ENCODE assay signal across 9 mouse cellular contexts in the genomic region with DNA sequence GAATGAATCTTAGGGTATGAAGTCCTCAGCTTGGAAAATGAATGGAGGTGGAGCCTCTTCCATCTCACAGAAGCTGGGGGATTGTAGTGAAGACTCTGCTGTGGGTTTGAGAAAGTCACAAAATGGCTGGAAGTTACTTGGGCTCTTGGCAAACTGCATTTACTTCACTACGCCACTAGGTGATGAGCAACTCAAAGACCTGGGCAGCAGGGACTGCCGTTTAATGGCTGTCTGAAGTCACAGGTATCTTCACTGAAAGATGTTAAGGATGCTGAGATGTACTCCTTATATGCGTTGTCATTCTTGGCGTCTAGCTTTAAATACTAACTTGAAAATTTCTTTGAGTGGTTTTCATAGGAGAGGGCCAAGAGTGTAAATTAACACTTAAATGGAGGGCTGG. TPM values are rescaled to one million over a fixed set of nuclear protein-coding genes. Genes with fewer than 3 reads are reported as not detected.
DNase-seq lines count a peak whose midpoint lies in the region; ATAC-seq and TF ChIP-seq lines count a peak whose summit lies in the region.
"Had no signal": no experiment of that assay in that cellular context is flagged by ENCODE, and none has a peak within 500 bp of the region (broad histone marks: within the 10 kb centered on the region; RNA-seq: fewer than 3 reads in every experiment).

No protein-coding gene starts in this region.

- ATAC-seq in frontal cortex, adult (ENCODE audit: low TSS enrichment), result peak; percentile 64; the same call in 1 of the 2 replicates
- ATAC-seq in common myeloid progenitor, adult 5-6 weeks (replicated peaks; ENCODE audit: low read depth, poor library complexity, severe bottlenecking), result peak; percentile 63
- ATAC-seq in lung, postnatal 0 days, result no peak
- ATAC-seq in intestine, embryonic 15.5 days, result no peak

- H3K4me1 ChIP-seq in lung, postnatal 0 days (ENCODE audit: insufficient read depth, low read depth, low read length), result no peaks in the 10 kb centered on the region
- peaks cover 6% of the 10 kb centered on the region; the same call in 1 of the 2 replicates for H3K4me1 ChIP-seq in intestine, embryonic 15.5 days (replicated peaks)
- H3K4me1 ChIP-seq: hindbrain, embryonic 15.5 days had no signal

- no peak overlapping the region for H3K9ac ChIP-seq in lung, postnatal 0 days (replicated peaks; ENCODE audit: low read depth)
- no peak overlapping the region for H3K9ac ChIP-seq in intestine, embryonic 15.5 days
- H3K9ac ChIP-seq: hindbrain, embryonic 15.5 days had no signal

- DNase-seq in frontal cortex, postnatal 25 days (ENCODE audit: low spot score in 2 of 2), result no peak
- peak; percentile 7 for DNase-seq in right cerebral cortex, postnatal 4 days
- no peak for DNase-seq in right cerebral cortex, adult 2 months (ENCODE audit: low spot score in 2 of 2)
- peak; percentile 81 for DNase-seq in lung, postnatal 0 days (ENCODE audit: low spot score)
- DNase-seq in c-Kit-positive CD71-positive TER-119-positive erythroid progenitor cells, embryonic 14.5 days (ENCODE audit: low spot score), result no peak

- H3K4me3 ChIP-seq in lung, postnatal 0 days (ENCODE audit: low read depth, low read length), result no peak overlapping the region
- no peak overlapping the region for H3K4me3 ChIP-seq in intestine, embryonic 15.5 days (replicated peaks)
- H3K4me3 ChIP-seq: hindbrain, embryonic 15.5 days had no signal

- no peaks in the 10 kb centered on the region for H3K27me3 ChIP-seq in lung, postnatal 0 days (replicated peaks; ENCODE audit: insufficient read depth, low read length)
- H3K27me3 ChIP-seq in intestine, embryonic 15.5 days (replicated peaks), result no peaks in the 10 kb centered on the region
- H3K27me3 ChIP-seq: hindbrain, embryonic 15.5 days had no signal

- H3K4me2 ChIP-seq in lung, postnatal 0 days (replicated peaks; ENCODE audit: low read depth, low read length), result no peak overlapping the region
- no peak overlapping the region for H3K4me2 ChIP-seq in intestine, embryonic 15.5 days (replicated peaks)
- H3K4me2 ChIP-seq: hindbrain, embryonic 15.5 days had no signal

- H3K9me3 ChIP-seq in lung, postnatal 0 days (ENCODE audit: low read length), result no peaks in the 10 kb centered on the region
- no peaks in the 10 kb centered on the region for H3K9me3 ChIP-seq in intestine, embryonic 15.5 days
- H3K9me3 ChIP-seq: hindbrain, embryonic 15.5 days had no signal

- TF ChIP-seq CTCF in lung, postnatal 0 days (IDR thresholded peaks at IDR 0.05), result peak; percentile 98

- TF ChIP-seq EP300 in lung, postnatal 0 days (IDR thresholded peaks at IDR 0.05), result no peak

- 47% methylated on average over 4 of the region's 4 CpGs for WGBS in lung, postnatal 0 days
- WGBS in intestine, embryonic 15.5 days, result 54% methylated on average over 4 of the region's 4 CpGs

- H3K27ac ChIP-seq in lung, postnatal 0 days (ENCODE audit: low read length), result no peak overlapping the region
- H3K27ac ChIP-seq in intestine, embryonic 15.5 days, result no peak overlapping the region
- H3K27ac ChIP-seq: hindbrain, embryonic 15.5 days had no signal

- peaks cover 9% of the 10 kb centered on the region; the same call in 1 of the 2 replicates for H3K36me3 ChIP-seq in lung, postnatal 0 days (ENCODE audit: insufficient read depth, low read length)
- H3K36me3 ChIP-seq in intestine, embryonic 15.5 days, result peaks cover 12% of the 10 kb centered on the region; the same call in 1 of the 2 replicates

RNA-seq across cellular contexts. Expression of a gene that starts 19.1 kb away (rescaled TPM):
- 115 and 172 TPM in 2 replicates for total RNA-seq in common myeloid progenitor, adult 5-6 weeks (2017)
- 317 and 353 TPM in 2 replicates for polyA plus RNA-seq in lung, postnatal 0 days (2015; fragmentation: Nextera tagmentation; extraction: Ambion mirVana)
- polyA plus RNA-seq in intestine, embryonic 15.5 days (2015; fragmentation: Nextera tagmentation; extraction: Ambion mirVana), result 508 and 561 TPM in 2 replicates

Comparison
In these comparisons a context has a peak if more than half of its experiments do, and no peak if none do; other contexts are left out.
1. DNase-seq: peak in right cerebral cortex, postnatal 4 days (single experiment) and lung, postnatal 0 days (single experiment); none in frontal cortex, postnatal 25 days (0 of 2), right cerebral cortex, adult 2 months (0 of 2) and c-Kit-positive CD71-positive TER-119-positive erythroid progenitor cells, embryonic 14.5 days (single experiment).
2. ATAC-seq: peak in frontal cortex, adult (single experiment) and common myeloid progenitor, adult 5-6 weeks (single experiment); none in lung, postnatal 0 days (single experiment) and intestine, embryonic 15.5 days (single experiment).